Mouse (Mus musculus) thymus, adult 2 months (tissue): ENCODE measurements around the gene Nck1.

Source experiments
- CTCF ChIP-seq: fragments of 200-500 bp; IDR thresholded peaks from 2 replicates; pipeline ENCODE4 v1.5.1; 2012; ENCODE audit warnings: mild to moderate bottlenecking, control low read depth, low read length, moderate library complexity, borderline replicate concordance; ENCODE audit not compliant: control insufficient read depth, poor library complexity, insufficient read depth; ENCODE audit errors: extremely low read depth
- POLR2A ChIP-seq: fragments of 200-500 bp; IDR thresholded peaks from 2 replicates; pipeline ENCODE4 v1.6.1; 2012; ENCODE audit warnings: mild to moderate bottlenecking, low read length, control low read depth, moderate library complexity; ENCODE audit not compliant: control insufficient read depth, poor library complexity, insufficient read depth; ENCODE audit errors: extremely low read depth

GRCm38 (mm10) chr9:100544948-100545714 lies 803 bp downstream of the Nck1 start:
- TF ChIP-seq CTCF (no peak), POLR2A (no peak)
